Mouse (Mus musculus): ENCODE data around the gene Mob1a.

Mob1a gene

GRCm38 (mm10) chr6:83325525-83326393 is at the start of gene Mob1a, which contains the start of gene Mthfd2:
Gene Mob1a (plus strand): TSS chr6:83326016.
Gene Mthfd2 (minus strand): TSS chr6:83325908.
- peak; percentile 94 for DNase-seq (ENCODE audit: low spot score)

GRCm38 (mm10) chr6:83277151-83277550 is 48.7 kb upstream of the Mob1a start:
- no peak for DNase-seq (ENCODE audit: low spot score)

- no peak for DNase-seq (ENCODE audit: low spot score)
These were observed 46.9 kb upstream of the Mob1a start for GRCm38 (mm10) chr6:83278881-83279280.

GRCm38 (mm10) chr6:83280256-83280955 is 45.4 kb upstream of the Mob1a start:
- no peak for DNase-seq (ENCODE audit: low spot score)

- DNase-seq (ENCODE audit: low spot score): no peak
These were observed 25.2 kb upstream of the Mob1a start for GRCm38 (mm10) chr6:83300447-83301229.

- no peak for DNase-seq (ENCODE audit: low spot score)
These were observed 24.5 kb upstream of the Mob1a start for GRCm38 (mm10) chr6:83301294-83301693.

GRCm38 (mm10) chr6:83302264-83302663 is 23.6 kb upstream of the Mob1a start:
- no peak for DNase-seq (ENCODE audit: low spot score)

GRCm38 (mm10) chr6:83309017-83309416 is 16.8 kb upstream of the Mob1a start:
- DNase-seq (ENCODE audit: low spot score): no peak

GRCm38 (mm10) chr6:83311206-83311605 is 14.6 kb upstream of the Mob1a start:
- no peak for DNase-seq (ENCODE audit: low spot score)

GRCm38 (mm10) chr6:83312021-83312420 is 13.8 kb upstream of the Mob1a start:
- no peak for DNase-seq (ENCODE audit: low spot score)

GRCm38 (mm10) chr6:83312514-83312913 is 13.3 kb upstream of the Mob1a start:
- no peak for DNase-seq (ENCODE audit: low spot score)

GRCm38 (mm10) chr6:83315293-83315692 is 10.5 kb upstream of the Mob1a start:
- DNase-seq (ENCODE audit: low spot score): no peak

- DNase-seq (ENCODE audit: low spot score): no peak
These were observed 9.8 kb upstream of the Mob1a start for GRCm38 (mm10) chr6:83316022-83316421.

GRCm38 (mm10) chr6:83317108-83317741 is 8.6 kb upstream of the Mob1a start:
- peak; percentile 92 for DNase-seq (ENCODE audit: low spot score)

- DNase-seq (ENCODE audit: low spot score): no peak
These were observed 3.9 kb upstream of the Mob1a start for GRCm38 (mm10) chr6:83321927-83322326.

- no peak for DNase-seq (ENCODE audit: low spot score)
These were observed 3.0 kb upstream of the Mob1a start for GRCm38 (mm10) chr6:83322794-83323193.

- no peak for DNase-seq (ENCODE audit: low spot score)
These were observed 2.0 kb upstream of the Mob1a start for GRCm38 (mm10) chr6:83323652-83324419.

- no peak for DNase-seq (ENCODE audit: low spot score)
These were observed 549 bp downstream of the Mob1a start for GRCm38 (mm10) chr6:83326394-83326736.

GRCm38 (mm10) chr6:83326761-83327160 is 945 bp downstream of the Mob1a start:
- DNase-seq (ENCODE audit: low spot score): no peak

- no peak for DNase-seq (ENCODE audit: low spot score)
These were observed 1.9 kb downstream of the Mob1a start for GRCm38 (mm10) chr6:83327591-83328190.

- no peak for DNase-seq (ENCODE audit: low spot score)
These were observed 15.6 kb downstream of the Mob1a start for GRCm38 (mm10) chr6:83341387-83341786.
